In the genomic region with DNA sequence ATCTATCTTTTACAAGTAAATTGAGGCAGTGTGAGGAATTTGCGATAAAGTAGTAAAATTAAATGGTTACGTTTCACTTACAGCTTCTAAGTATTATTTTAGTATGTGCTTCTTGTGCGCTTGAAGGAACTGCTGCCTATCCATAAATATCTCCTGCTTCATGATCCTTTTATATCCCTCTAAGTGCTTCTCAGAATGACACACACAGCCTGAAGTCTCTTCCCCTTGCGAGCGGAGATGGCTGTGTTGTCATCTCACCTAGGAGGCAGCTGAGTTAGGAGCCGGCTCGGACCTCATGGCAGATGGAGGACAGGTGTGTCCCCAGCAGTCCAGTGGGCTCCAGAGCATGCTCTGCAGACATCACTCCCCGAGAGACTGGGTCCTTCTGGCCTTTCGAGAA, we compare ENCODE assay signal across 21 mouse cellular contexts.
DNase-seq lines count a peak whose midpoint lies in the region; TF ChIP-seq lines count a peak whose summit lies in the region.
"Had no signal": no experiment of that assay in that cellular context is flagged by ENCODE, and none has a peak within 500 bp of the region (broad histone marks: within the 10 kb centered on the region; RNA-seq: fewer than 3 reads in every experiment).

No protein-coding gene starts in this region.

- peak; percentile 30 to 46 for DNase-seq in frontal cortex, postnatal 36 days (ENCODE audit: low spot score in 2 of 2)
- no peak for DNase-seq in frontal cortex, postnatal 25 days (ENCODE audit: low spot score in 2 of 2)
- peak; percentile 35 to 53 for DNase-seq in left cerebral cortex, postnatal 14 days (ENCODE audit: low spot score in 2 of 2)
- no peak for DNase-seq in left cerebral cortex, adult 11 months (ENCODE audit: low spot score)
- DNase-seq in brain, adult 2 months (ENCODE audit: low read depth, low spot score), result peak; percentile 69
- no peak for DNase-seq in neural tube, embryonic 10.5 days (ENCODE audit: extremely low spot score, low spot score)
- DNase-seq in embryo, embryonic 10.5 days (ENCODE audit: low spot score), result no peak
- DNase-seq: adrenal gland, adult 2 months; adrenal gland, postnatal 10 days; adrenal gland, postnatal 25 days; cerebellum, adult 11-12 months; cerebellum, adult 2 months; cerebellum, adult 9-10 months; cerebellum, postnatal 10 days; cerebellum, postnatal 25 days; forebrain, postnatal 0 days had no signal

- H3K27ac ChIP-seq in cortical plate, adult 2 months (ENCODE audit: insufficient read depth, low read length), result 0 out of 2 replicates have a peak overlapping the region, but pooled peaks have one; percentile 24
- H3K27ac ChIP-seq: embryonic facial prominence, embryonic 10.5 days; embryonic facial prominence, embryonic 12.5 days; forebrain, embryonic 13.5 days; forebrain, embryonic 15.5 days had no signal

- TF ChIP-seq CTCF in cortical plate, adult 2 months (IDR thresholded peaks at IDR 0.05; ENCODE audit: extremely low read depth, insufficient read depth, low read length), result no peak

- intact Hi-C loops in left cerebral cortex, postnatal 14 days (cut with DNase I), result no loop called here

- H3K4me1 ChIP-seq in cortical plate, adult 2 months (ENCODE audit: control insufficient read depth, insufficient read depth, low read length), result peaks cover 14% of the 10 kb centered on the region
- H3K4me1 ChIP-seq: embryonic facial prominence, embryonic 12.5 days had no signal

- TF ChIP-seq POLR2A in cortical plate, adult 2 months (IDR thresholded peaks at IDR 0.05; ENCODE audit: extremely low read depth, insufficient read depth, low read length), result no peak

- H3K4me3 ChIP-seq in cortical plate, adult 2 months (ENCODE audit: insufficient read depth, low read length), result no peak overlapping the region
- H3K4me3 ChIP-seq: embryonic facial prominence, embryonic 10.5 days; embryonic facial prominence, embryonic 12.5 days; forebrain, embryonic 13.5 days; forebrain, embryonic 15.5 days had no signal

Comparison
In these comparisons a context has a peak if more than half of its experiments do, and no peak if none do; other contexts are left out.
1. DNase-seq: peak in frontal cortex, postnatal 36 days (2 of 2), left cerebral cortex, postnatal 14 days (2 of 2) and brain, adult 2 months (single experiment); none in frontal cortex, postnatal 25 days (0 of 2), left cerebral cortex, adult 11 months (single experiment), neural tube, embryonic 10.5 days (single experiment) and embryo, embryonic 10.5 days (single experiment).